Mouse (Mus musculus): ENCODE measurements around the gene Serpina10. TPM values are rescaled to one million over a fixed set of nuclear protein-coding genes. Genes with fewer than 3 reads are reported as not detected.

Serpina10 gene
- polyA plus RNA-seq, 1 experiment from 2014 or later: not detected

- ATAC-seq (ENCODE audit: low FRiP score): no peak
- Histone ChIP-seq H3K9me3 (ENCODE audit: control insufficient read depth, low read length) (no peaks in the 10 kb centered on the region), H3K4me1 (ENCODE audit: control insufficient read depth, insufficient read depth, low read length) (no peaks in the 10 kb centered on the region), H3K9ac (ENCODE audit: low read length) (no peak overlapping the region), H3K4me3 (ENCODE audit: low read depth, low read length) (no peak overlapping the region), H3K4me2 (no peak overlapping the region), H3K27me3 (ENCODE audit: control insufficient read depth, insufficient read depth, low read length) (no peaks in the 10 kb centered on the region), H3K36me3 (ENCODE audit: control insufficient read depth, insufficient read depth, low read length) (no peaks in the 10 kb centered on the region), H3K27ac (ENCODE audit: low read depth, low read length) (no peak overlapping the region)
- 84% methylated on average over 2 of the region's 2 CpGs for WGBS
- no peak for DNase-seq (ENCODE audit: low spot score, missing footprints)
Observed at GRCm38 (mm10) chr12:103659171-103659570, 27.9 kb upstream of the Serpina10 start.

GRCm38 (mm10) chr12:103657991-103658390 lies 26.7 kb upstream of the Serpina10 start:
- Histone ChIP-seq H3K9me3 (ENCODE audit: control insufficient read depth, low read length) (no peaks in the 10 kb centered on the region), H3K27ac (ENCODE audit: low read depth, low read length) (no peak overlapping the region), H3K9ac (ENCODE audit: low read length) (no peak overlapping the region), H3K4me2 (no peak overlapping the region), H3K4me1 (ENCODE audit: control insufficient read depth, insufficient read depth, low read length) (no peaks in the 10 kb centered on the region), H3K36me3 (ENCODE audit: control insufficient read depth, insufficient read depth, low read length) (no peaks in the 10 kb centered on the region), H3K27me3 (ENCODE audit: control insufficient read depth, insufficient read depth, low read length) (no peaks in the 10 kb centered on the region), H3K4me3 (ENCODE audit: low read depth, low read length) (no peak overlapping the region)
- DNase-seq (ENCODE audit: low spot score, missing footprints) (no peak), ATAC-seq (ENCODE audit: low FRiP score) (no peak)
- WGBS: 86% methylated on average over 10 of the region's 10 CpGs

GRCm38 (mm10) chr12:103656848-103657626 lies 25.8 kb upstream of the Serpina10 start, which contains the start of gene Serpina6:
TSS of gene Serpina6 (minus strand) at chr12:103657212.
- DNase-seq (ENCODE audit: low spot score, missing footprints): no peak
- 88% methylated on average over 9 of the region's 9 CpGs for WGBS
- Histone ChIP-seq H3K27ac (ENCODE audit: low read depth, low read length) (no peak within 1 kb of the TSS), H3K4me1 (ENCODE audit: control insufficient read depth, insufficient read depth, low read length) (no peaks in the 10 kb centered on the region), H3K27me3 (ENCODE audit: control insufficient read depth, insufficient read depth, low read length) (no peaks in the 10 kb centered on the region), H3K9me3 (ENCODE audit: control insufficient read depth, low read length) (no peaks in the 10 kb centered on the region), H3K4me3 (ENCODE audit: low read depth, low read length) (no peak within 1 kb of the TSS), H3K36me3 (ENCODE audit: control insufficient read depth, insufficient read depth, low read length) (no peaks in the 10 kb centered on the region), H3K4me2 (no peak within 1 kb of the TSS), H3K9ac (ENCODE audit: low read length) (no peak within 1 kb of the TSS)
- ATAC-seq (ENCODE audit: low FRiP score): no peak

GRCm38 (mm10) chr12:103655123-103656044 lies 24.1 kb upstream of the Serpina10 start:
- no peak for ATAC-seq (ENCODE audit: low FRiP score)
- H3K27me3 ChIP-seq (ENCODE audit: control insufficient read depth, insufficient read depth, low read length): no peaks in the 10 kb centered on the region
- no peak overlapping the region for H3K4me3 ChIP-seq (ENCODE audit: low read depth, low read length)
- H3K9me3 ChIP-seq (ENCODE audit: control insufficient read depth, low read length): no peaks in the 10 kb centered on the region
- no peak overlapping the region for H3K4me2 ChIP-seq
- H3K9ac ChIP-seq (ENCODE audit: low read length): no peak overlapping the region
- no peak for DNase-seq (ENCODE audit: low spot score, missing footprints)
- no peaks in the 10 kb centered on the region for H3K4me1 ChIP-seq (ENCODE audit: control insufficient read depth, insufficient read depth, low read length)
- 82% methylated on average over 7 of the region's 7 CpGs for WGBS
- H3K36me3 ChIP-seq (ENCODE audit: control insufficient read depth, insufficient read depth, low read length): no peaks in the 10 kb centered on the region
- H3K27ac ChIP-seq (ENCODE audit: low read depth, low read length): no peak overlapping the region

- Histone ChIP-seq H3K27me3 (ENCODE audit: control insufficient read depth, insufficient read depth, low read length) (no peaks in the 10 kb centered on the region), H3K9me3 (ENCODE audit: control insufficient read depth, low read length) (no peaks in the 10 kb centered on the region), H3K4me1 (ENCODE audit: control insufficient read depth, insufficient read depth, low read length) (no peaks in the 10 kb centered on the region), H3K27ac (ENCODE audit: low read depth, low read length) (no peak overlapping the region), H3K4me2 (no peak overlapping the region), H3K4me3 (ENCODE audit: low read depth, low read length) (no peak overlapping the region), H3K36me3 (ENCODE audit: control insufficient read depth, insufficient read depth, low read length) (no peaks in the 10 kb centered on the region), H3K9ac (ENCODE audit: low read length) (no peak overlapping the region)
- 96% methylated on average over 2 of the region's 2 CpGs for WGBS
- DNase-seq (ENCODE audit: low spot score, missing footprints) (no peak), ATAC-seq (ENCODE audit: low FRiP score) (no peak)
Observed at GRCm38 (mm10) chr12:103653836-103654235, 22.6 kb upstream of the Serpina10 start.

- no peaks in the 10 kb centered on the region for H3K36me3 ChIP-seq (ENCODE audit: control insufficient read depth, insufficient read depth, low read length)
Observed at GRCm38 (mm10) chr12:103646314-103646713, 15.1 kb upstream of the Serpina10 start.

GRCm38 (mm10) chr12:103644601-103645000 lies 13.4 kb upstream of the Serpina10 start:
- H3K4me2 ChIP-seq: no peak overlapping the region
- no peaks in the 10 kb centered on the region for H3K9me3 ChIP-seq (ENCODE audit: control insufficient read depth, low read length)
- H3K4me3 ChIP-seq (ENCODE audit: low read depth, low read length): no peak overlapping the region
- H3K36me3 ChIP-seq (ENCODE audit: control insufficient read depth, insufficient read depth, low read length): no peaks in the 10 kb centered on the region
- no peak overlapping the region for H3K9ac ChIP-seq (ENCODE audit: low read length)
- H3K4me1 ChIP-seq (ENCODE audit: control insufficient read depth, insufficient read depth, low read length): no peaks in the 10 kb centered on the region
- H3K27ac ChIP-seq (ENCODE audit: low read depth, low read length): no peak overlapping the region
- ATAC-seq (ENCODE audit: low FRiP score) (no peak), DNase-seq (ENCODE audit: low spot score, missing footprints) (peak; percentile 77)
- WGBS: 43% methylated on average over 5 of the region's 5 CpGs
- H3K27me3 ChIP-seq (ENCODE audit: control insufficient read depth, insufficient read depth, low read length): no peaks in the 10 kb centered on the region

More at GRCm38 (mm10) chr12:103646314-103646713, 15.1 kb upstream of the Serpina10 start:
- WGBS: 78% methylated on average over 2 of the region's 2 CpGs
- DNase-seq (ENCODE audit: low spot score, missing footprints) (peak; percentile 8), ATAC-seq (ENCODE audit: low FRiP score) (no peak)
- Histone ChIP-seq H3K27ac (ENCODE audit: low read depth, low read length) (no peak overlapping the region), H3K4me3 (ENCODE audit: low read depth, low read length) (no peak overlapping the region), H3K27me3 (ENCODE audit: control insufficient read depth, insufficient read depth, low read length) (no peaks in the 10 kb centered on the region), H3K4me1 (ENCODE audit: control insufficient read depth, insufficient read depth, low read length) (no peaks in the 10 kb centered on the region), H3K9ac (ENCODE audit: low read length) (no peak overlapping the region), H3K9me3 (ENCODE audit: control insufficient read depth, low read length) (no peaks in the 10 kb centered on the region), H3K4me2 (no peak overlapping the region)

GRCm38 (mm10) chr12:103643818-103644217 lies 12.6 kb upstream of the Serpina10 start:
- DNase-seq (ENCODE audit: low spot score, missing footprints): peak; percentile 77
- ATAC-seq (ENCODE audit: low FRiP score): no peak
- no peak overlapping the region for H3K27ac ChIP-seq (ENCODE audit: low read depth, low read length)
- H3K36me3 ChIP-seq (ENCODE audit: control insufficient read depth, insufficient read depth, low read length): no peaks in the 10 kb centered on the region
- no peaks in the 10 kb centered on the region for H3K9me3 ChIP-seq (ENCODE audit: control insufficient read depth, low read length)
- no peak overlapping the region for H3K9ac ChIP-seq (ENCODE audit: low read length)
- no peaks in the 10 kb centered on the region for H3K27me3 ChIP-seq (ENCODE audit: control insufficient read depth, insufficient read depth, low read length)
- H3K4me1 ChIP-seq (ENCODE audit: control insufficient read depth, insufficient read depth, low read length): no peaks in the 10 kb centered on the region
- H3K4me2 ChIP-seq: no peak overlapping the region
- 85% methylated on average over 3 of the region's 3 CpGs for WGBS
- no peak overlapping the region for H3K4me3 ChIP-seq (ENCODE audit: low read depth, low read length)

GRCm38 (mm10) chr12:103643336-103643735 lies 12.1 kb upstream of the Serpina10 start:
- ATAC-seq (ENCODE audit: low FRiP score) (peak; percentile 81), DNase-seq (ENCODE audit: low spot score, missing footprints) (peak; percentile 100)
- no peaks in the 10 kb centered on the region for H3K9me3 ChIP-seq (ENCODE audit: control insufficient read depth, low read length)
- no peaks in the 10 kb centered on the region for H3K4me1 ChIP-seq (ENCODE audit: control insufficient read depth, insufficient read depth, low read length)
- no peak overlapping the region for H3K9ac ChIP-seq (ENCODE audit: low read length)
- H3K27me3 ChIP-seq (ENCODE audit: control insufficient read depth, insufficient read depth, low read length): no peaks in the 10 kb centered on the region
- H3K36me3 ChIP-seq (ENCODE audit: control insufficient read depth, insufficient read depth, low read length): no peaks in the 10 kb centered on the region
- no peak overlapping the region for H3K4me2 ChIP-seq
- H3K27ac ChIP-seq (ENCODE audit: low read depth, low read length): no peak overlapping the region
- no peak overlapping the region for H3K4me3 ChIP-seq (ENCODE audit: low read depth, low read length)
- WGBS: 0% methylated on average over 2 of the region's 2 CpGs

All from midbrain, embryonic 11.5 days (tissue).